Mouse (Mus musculus): Measurements from ENCODE around the gene Prr9. TPM values are rescaled to one million over a fixed set of nuclear protein-coding genes. Genes with fewer than 3 reads are reported as not detected.
A peak's percentile ranks its signal among the peaks of the same experiment; 100 is the strongest.

Gene Prr9
- polyA plus RNA-seq, 1 experiment from 2014 or later = not detected

DNA sequence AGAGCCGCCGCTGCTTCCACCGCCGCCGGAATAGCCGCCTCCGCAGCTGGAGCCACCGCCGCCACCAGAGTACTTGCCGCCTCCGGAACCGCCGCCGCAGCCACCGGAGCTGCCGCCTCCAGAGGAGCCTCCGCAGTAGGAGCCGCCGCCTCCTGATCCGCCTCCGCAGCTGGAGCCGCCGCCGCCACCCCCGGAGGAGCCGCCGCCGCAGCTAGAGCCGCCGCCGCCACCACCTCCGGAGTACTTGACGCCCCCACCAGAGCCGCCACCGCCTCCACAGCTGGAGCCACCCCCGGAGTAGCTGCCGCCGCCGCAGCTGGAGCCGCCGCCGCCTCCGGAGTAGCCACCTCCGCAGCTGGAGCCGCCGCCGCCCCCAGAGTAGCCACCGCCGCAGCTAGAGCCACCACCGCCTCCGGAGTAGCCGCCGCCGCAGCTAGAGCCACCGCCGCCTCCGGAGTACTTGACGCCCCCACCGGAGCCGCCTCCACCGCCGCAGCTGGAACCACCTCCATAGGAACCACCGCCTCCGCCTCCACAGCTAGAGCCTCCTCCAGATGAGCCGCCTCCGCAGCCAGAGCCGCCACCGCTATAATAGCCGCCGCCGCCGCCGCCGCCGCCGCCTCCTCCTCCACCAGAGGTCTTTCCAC, 42.3 kb downstream of the Prr9 start:
- H3K9me3 ChIP-seq = no peaks in the 10 kb centered on the region
- ATAC-seq (ENCODE audit: low FRiP score, low read depth) = peak; percentile 76
- H3K4me2 ChIP-seq (replicated peaks) = peak overlapping the region; percentile 87
- peak overlapping the region; percentile 82 for H3K27ac ChIP-seq
- H3K36me3 ChIP-seq = no peaks in the 10 kb centered on the region
- H3K27me3 ChIP-seq (replicated peaks) = peaks cover 14% of the 10 kb centered on the region
- H3K9ac ChIP-seq = peak overlapping the region; percentile 70
- H3K4me1 ChIP-seq = no peaks in the 10 kb centered on the region
- peak overlapping the region; percentile 72 for H3K4me3 ChIP-seq
- WGBS = under 1% methylated on average over 71 of the region's 76 CpGs

DNA sequence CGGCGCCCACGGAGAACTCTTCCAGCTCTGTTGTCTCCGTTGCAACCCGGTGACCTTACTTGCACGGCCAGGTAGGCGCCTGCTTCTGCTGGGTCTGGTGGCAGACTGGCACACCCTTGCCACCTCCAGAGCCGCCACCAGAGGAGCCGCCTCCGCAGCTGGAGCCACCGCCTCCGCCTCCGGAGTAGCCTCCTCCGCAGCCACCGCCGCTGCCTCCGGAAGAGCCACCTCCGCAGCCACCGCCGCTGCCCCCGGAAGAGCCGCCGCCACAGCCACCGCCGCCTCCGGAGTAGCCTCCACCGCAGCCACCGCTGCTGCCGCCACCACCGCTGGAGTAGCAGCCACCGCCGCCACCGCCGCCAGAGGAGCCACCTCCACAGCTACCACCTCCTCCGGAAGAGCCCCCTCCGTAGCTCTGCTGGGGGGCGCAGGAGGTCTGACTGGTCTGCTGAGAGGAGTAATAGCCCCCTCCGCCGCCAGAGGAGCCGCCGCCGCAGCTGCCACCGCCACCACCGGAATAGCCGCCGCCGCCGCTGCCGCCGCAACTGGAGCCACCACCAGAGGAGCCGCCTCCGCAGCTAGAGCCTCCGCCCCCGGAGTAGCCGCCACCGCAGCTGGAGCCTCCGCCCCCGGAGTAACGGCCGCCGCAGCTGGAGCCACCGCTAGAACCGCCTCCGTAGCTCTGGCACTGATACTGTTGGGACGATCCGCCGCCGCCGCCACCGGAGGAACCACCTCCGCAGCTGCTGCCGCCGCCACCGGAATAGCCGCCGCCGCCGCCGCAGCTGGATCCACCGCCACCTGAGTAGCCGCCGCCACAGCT, 43.1 kb downstream of the Prr9 start:
- peak overlapping the region; percentile 70 for H3K9ac ChIP-seq
- peaks cover 14% of the 10 kb centered on the region for H3K27me3 ChIP-seq (replicated peaks)
- no peaks in the 10 kb centered on the region for H3K36me3 ChIP-seq
- H3K4me3 ChIP-seq = peak overlapping the region; percentile 72
- peak overlapping the region; percentile 87 for H3K4me2 ChIP-seq (replicated peaks)
- WGBS = under 1% methylated on average over 80 of the region's 82 CpGs
- H3K4me1 ChIP-seq = no peaks in the 10 kb centered on the region
- peak; percentile 85 for ATAC-seq (ENCODE audit: low FRiP score, low read depth)
- H3K9me3 ChIP-seq = no peaks in the 10 kb centered on the region
- peak overlapping the region; percentile 82 for H3K27ac ChIP-seq

Other genes starting within 250 kb of the Prr9 start
- not detected in 2 replicates for gene Pglyrp3, start 109.4 kb downstream of the Prr9 start, polyA plus RNA-seq (2016; fragmentation: Nextera tagmentation; extraction: Ambion mirVana)
- gene Lor, start 40.8 kb downstream of the Prr9 start, polyA plus RNA-seq (2016; fragmentation: Nextera tagmentation; extraction: Ambion mirVana) = 5.7 and 6.6 TPM in 2 replicates
- gene Lelp1, start 18.8 kb upstream of the Prr9 start, polyA plus RNA-seq (2016; fragmentation: Nextera tagmentation; extraction: Ambion mirVana) = not detected in 2 replicates
- not detected in 2 replicates for gene Sprr2a1, start 91.9 kb upstream of the Prr9 start, polyA plus RNA-seq (2016; fragmentation: Nextera tagmentation; extraction: Ambion mirVana)
- gene Sprr2a2, start 92.0 kb upstream of the Prr9 start, polyA plus RNA-seq (2016; fragmentation: Nextera tagmentation; extraction: Ambion mirVana) = 1.4 TPM in 1 of 2 replicates, not detected in the other
- not detected in 2 replicates for gene Sprr2a3, start 161.5 kb upstream of the Prr9 start, polyA plus RNA-seq (2016; fragmentation: Nextera tagmentation; extraction: Ambion mirVana)
- gene Sprr2b, start 192.7 kb upstream of the Prr9 start, polyA plus RNA-seq (2016; fragmentation: Nextera tagmentation; extraction: Ambion mirVana) = 0.25 TPM in 1 of 2 replicates, not detected in the other
- not detected in 2 replicates for gene Sprr2d, start 215.2 kb upstream of the Prr9 start, polyA plus RNA-seq (2016; fragmentation: Nextera tagmentation; extraction: Ambion mirVana)
- gene Sprr2e, start 228.2 kb upstream of the Prr9 start, polyA plus RNA-seq (2016; fragmentation: Nextera tagmentation; extraction: Ambion mirVana) = not detected in 2 replicates
- not detected in 2 replicates for gene Sprr2f, start 241.2 kb upstream of the Prr9 start, polyA plus RNA-seq (2016; fragmentation: Nextera tagmentation; extraction: Ambion mirVana)